Mouse (Mus musculus): Measurements from ENCODE around the gene Arl2.

Gene Arl2

GRCm38 (mm10) chr19:6126789-6127580, 14.4 kb downstream of the Arl2 start:
- no peak for DNase-seq (ENCODE audit: extremely low read depth, insufficient read length, low spot score)

GRCm38 (mm10) chr19:6126289-6126688, 15.1 kb downstream of the Arl2 start:
- DNase-seq (ENCODE audit: extremely low read depth, insufficient read length, low spot score): peak; percentile 47

GRCm38 (mm10) chr19:6124898-6125297, 16.4 kb downstream of the Arl2 start:
- DNase-seq (ENCODE audit: extremely low read depth, insufficient read length, low spot score): no peak

- no peak for DNase-seq (ENCODE audit: extremely low read depth, insufficient read length, low spot score)
Measured at GRCm38 (mm10) chr19:6123330-6123729, 18.0 kb downstream of the Arl2 start.

GRCm38 (mm10) chr19:6121761-6122160, 19.6 kb downstream of the Arl2 start:
- DNase-seq (ENCODE audit: extremely low read depth, insufficient read length, low spot score): no peak

GRCm38 (mm10) chr19:6118677-6119185, 22.6 kb downstream of the Arl2 start:
- no peak for DNase-seq (ENCODE audit: extremely low read depth, insufficient read length, low spot score)

- peak; percentile 92 for DNase-seq (ENCODE audit: extremely low read depth, insufficient read length, low spot score)
Measured at GRCm38 (mm10) chr19:6117986-6118676, 23.2 kb downstream of the Arl2 start, which contains the start of gene Sac3d1. Gene Sac3d1 (minus strand): TSS chr19:6118650.

- no peak for DNase-seq (ENCODE audit: extremely low read depth, insufficient read length, low spot score)
Measured at GRCm38 (mm10) chr19:6117346-6117985, 23.9 kb downstream of the Arl2 start.

- no peak for DNase-seq (ENCODE audit: extremely low read depth, insufficient read length, low spot score)
Measured at GRCm38 (mm10) chr19:6116113-6116850, 25.1 kb downstream of the Arl2 start.

- DNase-seq (ENCODE audit: extremely low read depth, insufficient read length, low spot score): no peak
Measured at GRCm38 (mm10) chr19:6113116-6113515, 28.2 kb downstream of the Arl2 start.

- no peak for DNase-seq (ENCODE audit: extremely low read depth, insufficient read length, low spot score)
Measured at GRCm38 (mm10) chr19:6105586-6105985, 35.8 kb downstream of the Arl2 start, which contains the start of gene Naaladl1. Gene Naaladl1 (plus strand): TSS chr19:6105782.

- DNase-seq (ENCODE audit: extremely low read depth, insufficient read length, low spot score): no peak
Measured at GRCm38 (mm10) chr19:6104476-6104875, 36.9 kb downstream of the Arl2 start.

- DNase-seq (ENCODE audit: extremely low read depth, insufficient read length, low spot score): no peak
Measured at GRCm38 (mm10) chr19:6102169-6102853, 39.0 kb downstream of the Arl2 start.

- DNase-seq (ENCODE audit: extremely low read depth, insufficient read length, low spot score): no peak
Measured at GRCm38 (mm10) chr19:6101186-6101585, 40.2 kb downstream of the Arl2 start.

- no peak for DNase-seq (ENCODE audit: extremely low read depth, insufficient read length, low spot score)
Measured at GRCm38 (mm10) chr19:6097847-6098246, 43.5 kb downstream of the Arl2 start.

- no peak for DNase-seq (ENCODE audit: extremely low read depth, insufficient read length, low spot score)
Measured at GRCm38 (mm10) chr19:6094119-6094518, 47.2 kb downstream of the Arl2 start, which contains the start of gene AC131692.1. Gene AC131692.1 (plus strand): TSS chr19:6094419.

- no peak for DNase-seq (ENCODE audit: extremely low read depth, insufficient read length, low spot score)
Measured at GRCm38 (mm10) chr19:6088841-6089240, 52.5 kb downstream of the Arl2 start.

- DNase-seq (ENCODE audit: extremely low read depth, insufficient read length, low spot score): peak; percentile 68
Measured at GRCm38 (mm10) chr19:6085417-6085879, 55.9 kb downstream of the Arl2 start.

GRCm38 (mm10) chr19:6084478-6085248, 56.7 kb downstream of the Arl2 start, which contains the start of the genes Zfpl1 and Cdca5:
Gene Zfpl1 (minus strand): TSS chr19:6084956.
Gene Cdca5 (plus strand): TSS chr19:6084983.
- DNase-seq (ENCODE audit: extremely low read depth, insufficient read length, low spot score): peak; percentile 98

All from 3134 (cell line).